Mouse (Mus musculus) olfactory bulb, adult 2 months (tissue): ENCODE measurements at regions not wholly inside any gene's neighbourhood (a gene's known extent, or its start where the extent isn't known, plus 50 kb on each side); places are given as distances from the start of the nearest gene placed in this dataset.

Experiments
- CTCF ChIP-seq: fragments of 200-500 bp; IDR thresholded peaks from 2 replicates; pipeline ENCODE4 v1.5.1; 2012; ENCODE audit warnings: low read depth, mild to moderate bottlenecking, low read length, moderate library complexity; ENCODE audit not compliant: insufficient read depth
- POLR2A ChIP-seq: fragments of 200-500 bp; IDR thresholded peaks from 2 replicates; pipeline ENCODE4 v1.6.1; 2012; ENCODE audit warnings: mild to moderate bottlenecking, low read depth, low read length, moderate library complexity; ENCODE audit not compliant: insufficient read depth

- no peak for TF ChIP-seq CTCF
- no peak for TF ChIP-seq POLR2A
Measured at GRCm38 (mm10) chr16:87284835-87285510, 69.0 kb upstream of the N6amt1 start.
